Mouse (Mus musculus): Measurements from ENCODE around the gene Lad1.

DNA sequence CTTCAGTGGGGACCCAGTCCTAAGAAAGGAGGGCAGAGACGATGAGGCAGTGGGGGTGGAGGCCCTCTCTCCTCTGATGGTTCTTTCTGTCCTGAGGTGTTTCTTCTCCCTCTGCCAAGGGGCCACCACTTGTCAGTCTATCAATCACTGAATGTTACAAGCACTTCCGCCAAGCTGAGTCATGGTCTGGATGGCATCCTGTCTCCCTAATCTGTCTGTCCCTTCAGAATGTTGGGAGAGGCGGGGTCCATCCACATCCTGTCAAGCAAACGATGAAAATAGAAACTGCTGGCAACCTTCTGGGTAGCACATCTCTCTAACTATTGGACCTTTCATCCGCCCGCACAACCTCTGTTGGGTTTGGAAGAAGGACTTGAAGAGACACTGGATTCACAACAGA is 26.1 kb downstream of the Lad1 start:
- no peak for TF ChIP-seq CTCF (IDR thresholded peaks at IDR 0.05; ENCODE audit: extremely low read depth, insufficient read length, insufficient replicate concordance, low read depth, low read length)
- no peak for TF ChIP-seq POLR2A (IDR thresholded peaks at IDR 0.05; ENCODE audit: low read depth, low read length)

All from small intestine, adult 2 months (tissue).